Mouse (Mus musculus) embryonic fibroblast, embryonic 13.5 days (primary cell): ENCODE results near the gene 1700025G04Rik.

Experiments
- CTCF ChIP-seq: IDR thresholded peaks from 2 replicates; pipeline ENCODE4 v1.5.1; 2011; ENCODE audit warnings: mild to moderate bottlenecking, control low read depth, low read length, moderate library complexity, borderline replicate concordance; ENCODE audit not compliant: insufficient read depth
- POLR2A ChIP-seq: IDR thresholded peaks from 2 replicates; pipeline ENCODE4 v1.6.1; 2011; ENCODE audit warnings: low read depth, mild to moderate bottlenecking, control low read depth, low read length, moderate library complexity

GRCm38 (mm10) chr1:151963248-151963647 lies 126.7 kb downstream of the 1700025G04Rik start:
- TF ChIP-seq CTCF: no peak
- TF ChIP-seq POLR2A: no peak
